Mouse (Mus musculus): ENCODE measurements around the gene Nt5dc2.

Gene Nt5dc2

DNA sequence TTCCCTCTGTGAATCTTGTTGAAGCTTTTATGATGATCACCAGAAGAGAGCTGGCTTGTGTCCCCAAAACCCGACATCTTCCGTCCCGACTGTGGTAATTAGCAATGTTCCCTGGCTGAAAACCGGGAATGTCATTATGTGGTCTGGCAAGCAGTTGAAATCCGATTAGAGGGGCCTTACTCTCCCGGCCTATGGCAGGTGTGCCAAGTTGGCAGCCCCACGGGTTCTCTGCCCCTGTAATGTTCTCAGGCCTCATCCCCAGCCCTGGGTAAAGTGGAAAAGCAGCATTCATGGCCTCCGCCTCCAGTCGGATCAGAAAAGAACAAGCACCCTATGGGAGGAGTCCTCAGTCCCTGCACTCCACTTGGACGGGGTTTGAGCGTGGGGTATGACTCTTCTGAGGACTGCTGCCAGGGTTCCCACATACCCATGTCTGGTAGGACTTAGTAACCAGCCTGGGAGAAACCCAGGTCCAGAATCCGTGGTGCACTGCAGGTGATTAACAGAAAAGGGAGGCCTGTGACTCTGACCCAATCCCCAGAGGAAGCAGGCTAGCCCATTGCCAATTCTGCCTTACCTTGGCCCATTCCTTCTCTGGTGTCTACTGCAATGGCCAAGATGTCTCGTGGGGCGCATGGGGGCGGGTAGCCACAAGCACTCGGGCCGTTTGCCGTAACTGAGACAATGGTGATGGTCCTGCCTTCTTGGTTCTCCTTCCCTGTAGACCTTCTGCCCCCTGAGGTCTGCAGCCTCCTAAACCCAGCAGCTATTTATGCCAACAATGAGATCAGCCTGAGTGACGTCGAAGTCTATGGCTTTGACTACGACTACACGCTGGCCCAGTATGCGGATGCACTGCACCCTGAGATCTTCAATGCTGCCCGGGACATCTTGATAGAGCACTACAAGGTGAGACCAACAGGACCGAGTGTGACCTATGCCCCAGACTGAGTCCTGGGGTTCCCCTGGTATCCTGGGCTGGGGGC lies 3.5 kb downstream of the Nt5dc2 start:
- peak; percentile 21 for DNase-seq

DNA sequence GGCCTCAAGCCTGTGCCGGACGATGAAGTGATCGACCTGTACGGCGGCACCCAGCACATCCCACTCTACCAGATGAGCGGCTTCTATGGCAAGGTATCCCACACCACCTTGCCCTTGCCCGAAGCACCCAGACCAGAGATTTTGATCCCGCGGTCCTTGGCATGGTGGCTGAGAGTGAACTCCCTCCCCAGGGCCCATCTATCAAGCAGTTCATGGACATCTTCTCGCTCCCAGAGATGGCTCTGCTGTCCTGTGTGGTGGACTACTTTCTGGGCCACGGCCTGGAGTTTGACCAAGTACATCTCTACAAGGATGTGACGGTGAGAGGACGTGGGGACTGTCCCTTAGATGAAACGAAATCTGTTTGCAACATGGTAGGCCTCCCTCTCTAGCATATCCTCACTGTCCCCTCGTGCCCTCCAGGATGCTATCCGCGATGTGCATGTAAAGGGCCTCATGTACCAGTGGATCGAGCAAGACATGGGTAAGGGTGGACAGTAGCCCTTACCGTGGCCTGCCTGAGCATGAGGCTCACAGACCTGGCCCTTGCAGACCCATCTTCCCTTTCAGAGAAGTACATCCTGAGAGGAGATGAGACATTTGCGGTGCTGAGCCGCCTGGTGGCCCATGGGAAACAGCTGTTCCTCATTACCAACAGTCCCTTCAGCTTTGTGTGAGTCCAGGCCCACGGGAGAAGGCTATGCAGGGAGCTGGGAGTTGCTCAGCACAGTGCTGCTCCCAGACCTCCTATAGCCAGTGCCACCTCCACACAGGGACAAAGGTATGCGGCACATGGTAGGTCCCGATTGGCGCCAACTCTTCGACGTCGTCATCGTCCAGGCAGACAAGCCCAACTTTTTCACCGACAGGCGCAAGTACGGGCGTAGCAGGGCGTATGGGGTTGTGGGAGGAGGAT lies 4.9 kb downstream of the Nt5dc2 start:
- DNase-seq = no peak

DNA sequence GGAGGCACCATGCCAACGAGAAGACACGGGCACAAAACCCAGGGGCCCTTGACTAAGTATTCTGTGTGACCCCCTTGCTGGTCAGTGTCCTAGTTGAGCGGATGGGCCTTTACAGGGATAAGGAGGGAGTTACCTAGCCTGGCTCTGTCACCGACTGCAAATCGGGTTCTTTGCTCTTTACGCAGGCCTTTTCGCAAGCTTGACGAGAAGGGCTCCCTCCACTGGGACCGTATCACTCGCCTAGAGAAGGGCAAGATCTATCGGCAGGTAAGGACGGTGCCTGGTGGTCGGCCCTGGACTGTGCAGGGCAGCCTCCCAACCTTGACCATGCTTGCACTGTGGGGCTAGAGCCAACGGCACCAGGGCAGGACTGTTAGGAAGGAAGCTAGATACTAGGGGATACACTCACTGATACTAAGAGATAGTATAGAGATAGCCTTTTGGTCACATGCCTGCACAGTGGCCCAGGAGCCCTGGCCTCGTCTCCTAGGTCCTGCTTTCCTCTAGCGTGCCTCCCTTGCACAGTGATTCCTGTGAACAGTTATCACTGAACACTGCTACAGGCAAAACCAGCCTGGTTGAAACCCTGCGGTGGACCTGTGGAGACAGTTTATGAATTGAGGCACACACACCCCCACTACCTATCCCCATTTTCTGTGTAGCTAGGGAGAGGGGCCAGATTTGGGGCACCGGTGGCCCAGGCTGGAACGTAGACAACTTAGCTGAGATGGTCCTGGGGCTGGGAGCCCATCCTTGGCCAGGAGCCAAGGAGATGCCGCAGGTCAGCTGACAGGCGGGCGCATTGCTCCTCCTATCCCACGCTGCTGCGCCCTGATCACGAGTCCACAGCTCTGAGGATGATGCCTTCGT lies 5.8 kb downstream of the Nt5dc2 start:
- DNase-seq = no peak

DNA sequence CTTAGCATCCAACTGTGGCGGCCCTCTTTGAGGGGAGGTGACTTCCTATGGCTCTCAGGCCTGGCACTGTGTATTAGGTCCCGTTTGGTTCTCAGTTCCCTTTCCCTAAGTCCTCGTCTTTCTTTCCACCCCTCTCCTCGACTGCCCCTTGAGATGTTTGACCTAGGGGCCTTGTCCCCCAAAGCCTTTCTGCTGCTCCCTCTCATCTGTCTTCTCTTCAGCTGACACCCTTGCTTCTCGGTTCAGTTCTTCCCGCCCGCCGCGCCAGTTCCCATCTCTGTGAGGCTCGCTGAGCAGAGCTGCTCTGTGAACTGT lies 6.4 kb downstream of the Nt5dc2 start:
- peak; percentile 35 for DNase-seq

DNA sequence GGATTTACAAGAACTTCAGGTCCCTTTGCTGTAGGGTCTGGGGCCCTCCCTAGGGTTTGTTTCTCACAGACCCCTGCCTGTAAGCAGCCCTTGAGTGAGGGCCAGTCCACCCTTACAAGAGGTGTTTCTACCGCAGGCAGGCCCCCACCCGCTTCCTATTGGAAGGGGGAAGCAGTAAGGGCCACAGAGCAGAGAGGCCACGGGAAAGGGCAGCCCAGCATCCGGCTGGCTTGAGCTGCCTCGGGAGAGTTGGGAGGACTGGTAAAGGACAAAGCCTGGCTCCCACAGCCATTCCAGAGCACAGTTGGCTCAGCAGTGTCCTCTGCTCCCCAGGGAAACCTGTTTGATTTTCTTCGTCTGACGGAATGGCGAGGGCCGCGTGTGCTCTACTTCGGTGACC lies 6.9 kb downstream of the Nt5dc2 start:
- DNase-seq = peak; percentile 80

DNA sequence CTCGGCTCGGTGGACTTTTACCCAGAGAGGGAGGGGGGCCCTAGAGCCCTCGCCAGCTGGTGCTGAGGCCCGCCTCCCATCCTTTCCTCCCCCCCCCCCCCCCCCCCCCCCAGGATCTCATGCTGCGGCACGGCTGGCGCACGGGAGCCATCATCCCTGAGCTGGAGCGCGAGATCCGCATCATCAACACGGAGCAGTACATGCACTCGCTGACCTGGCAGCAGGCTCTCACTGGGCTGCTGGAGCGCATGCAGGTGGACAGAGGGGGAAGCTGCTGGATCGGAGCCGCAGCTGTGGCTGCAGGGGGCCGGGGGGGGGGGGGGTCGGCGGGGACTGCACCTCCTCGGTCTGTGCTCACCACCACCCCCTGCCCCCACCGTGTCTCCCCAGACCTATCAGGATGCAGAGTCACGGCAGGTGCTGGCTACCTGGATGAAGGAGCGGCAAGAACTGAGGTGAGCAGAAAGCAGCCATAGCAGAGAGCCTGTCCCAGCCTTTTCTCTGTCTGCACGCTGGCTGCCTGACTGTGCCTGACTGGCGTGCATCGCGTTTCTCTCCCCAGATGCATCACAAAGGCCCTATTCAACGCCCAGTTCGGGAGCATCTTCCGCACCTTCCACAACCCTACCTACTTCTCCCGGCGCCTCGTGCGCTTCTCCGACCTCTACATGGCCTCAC lies 7.5 kb downstream of the Nt5dc2 start:
- peak; percentile 42 for DNase-seq

DNA sequence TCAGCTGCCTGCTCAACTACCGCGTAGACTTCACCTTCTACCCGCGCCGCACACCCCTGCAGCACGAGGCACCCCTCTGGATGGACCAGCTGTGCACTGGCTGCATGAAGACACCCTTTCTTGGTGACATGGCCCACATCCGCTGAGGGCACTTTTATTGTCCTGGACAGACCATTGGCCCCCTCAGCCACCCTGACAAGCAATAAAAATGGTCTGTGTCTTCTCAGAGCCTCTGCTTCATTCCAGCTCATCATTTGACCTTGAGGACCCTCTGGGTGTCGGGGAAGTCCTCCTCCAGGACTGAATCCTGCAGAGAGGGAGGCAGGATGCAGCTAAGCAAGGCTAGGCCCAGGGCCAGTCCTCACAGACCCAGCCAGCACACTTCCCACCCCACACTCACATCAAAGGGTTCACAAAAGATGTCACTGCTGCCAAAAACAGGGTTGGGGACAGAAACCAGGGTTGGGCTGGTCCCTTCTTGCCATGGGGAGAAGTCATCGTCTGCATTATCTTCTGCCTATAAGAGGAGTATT lies 8.1 kb downstream of the Nt5dc2 start:
- peak; percentile 39 for DNase-seq

DNA sequence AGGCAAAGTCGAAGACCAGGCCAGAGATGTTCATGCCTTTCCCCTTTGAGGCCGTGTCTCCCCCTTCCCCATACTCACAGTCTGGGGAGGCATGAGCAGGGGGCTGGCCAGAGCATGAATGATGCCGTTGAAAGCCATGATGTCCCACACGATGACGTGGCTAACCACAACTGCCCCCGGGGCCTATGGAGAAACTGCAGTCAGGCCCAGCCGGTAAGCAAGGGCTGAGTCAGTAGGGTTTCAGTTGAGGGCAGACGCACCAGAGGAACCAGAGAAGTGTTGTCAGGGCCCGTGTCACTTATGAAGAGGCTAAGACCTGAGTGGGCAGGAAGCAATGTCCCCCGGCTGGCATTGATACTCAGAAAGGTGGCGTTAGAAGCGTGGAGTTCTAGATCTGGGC lies 8.8 kb downstream of the Nt5dc2 start:
- no peak for DNase-seq

DNA sequence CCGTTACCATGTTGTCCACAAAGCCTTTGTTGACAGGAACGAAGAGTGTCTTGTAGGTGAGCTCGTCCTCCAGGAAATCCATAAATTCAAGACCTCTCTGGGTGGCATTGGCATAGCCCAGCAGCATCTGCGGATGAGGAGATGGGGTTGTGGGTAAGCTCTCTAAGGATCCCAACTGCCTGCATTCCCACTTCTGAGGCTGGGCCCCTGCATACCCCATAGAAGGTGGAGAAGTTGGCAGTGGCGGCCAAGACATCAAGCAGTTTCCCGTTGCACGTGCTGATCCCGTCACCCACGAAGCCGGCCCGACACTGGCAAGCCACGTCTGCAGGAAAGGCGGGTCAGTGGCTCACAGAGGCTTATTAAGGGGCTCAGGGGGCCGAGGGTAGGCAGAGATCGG lies 9.3 kb downstream of the Nt5dc2 start:
- DNase-seq = no peak

DNA sequence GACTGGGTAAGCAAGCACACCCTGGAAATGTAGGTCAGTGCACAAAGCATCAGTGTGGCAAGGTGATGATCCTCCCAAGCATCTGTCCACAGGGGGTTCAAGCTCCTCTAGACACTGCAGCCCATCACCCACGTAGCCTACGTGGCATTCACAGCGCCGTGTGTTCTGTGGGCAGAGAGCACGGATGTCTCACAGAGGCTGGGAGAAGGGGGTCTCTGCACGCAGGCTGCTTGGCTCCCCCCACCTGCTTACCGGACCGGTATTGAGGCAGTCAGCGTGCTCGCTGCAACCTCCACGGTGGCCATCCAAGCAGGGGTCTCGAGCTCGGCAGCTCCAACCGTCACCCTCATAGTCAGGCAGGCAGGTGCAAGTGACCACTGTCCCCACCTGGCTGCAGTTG lies 10.2 kb downstream of the Nt5dc2 start:
- no peak for DNase-seq

DNA sequence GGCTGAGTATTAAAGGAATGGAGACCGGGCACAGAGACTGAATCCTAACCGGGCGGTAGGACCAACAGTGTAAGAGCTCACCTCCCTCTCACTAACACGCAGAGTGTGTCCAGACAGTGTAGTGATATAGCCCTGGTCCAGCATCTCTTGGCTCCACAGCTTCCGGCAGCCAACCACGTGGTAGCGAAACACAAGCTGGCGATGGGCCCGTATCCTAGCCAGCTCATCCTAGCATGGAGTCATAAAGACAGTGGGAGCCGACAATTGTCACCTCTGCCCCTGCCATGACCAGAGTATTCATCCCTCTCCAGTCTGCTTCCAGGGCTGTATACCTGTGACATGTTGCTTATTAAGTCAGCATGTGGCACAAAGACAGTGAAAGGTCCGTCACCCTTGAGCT lies 14.8 kb downstream of the Nt5dc2 start:
- no peak for DNase-seq

DNA sequence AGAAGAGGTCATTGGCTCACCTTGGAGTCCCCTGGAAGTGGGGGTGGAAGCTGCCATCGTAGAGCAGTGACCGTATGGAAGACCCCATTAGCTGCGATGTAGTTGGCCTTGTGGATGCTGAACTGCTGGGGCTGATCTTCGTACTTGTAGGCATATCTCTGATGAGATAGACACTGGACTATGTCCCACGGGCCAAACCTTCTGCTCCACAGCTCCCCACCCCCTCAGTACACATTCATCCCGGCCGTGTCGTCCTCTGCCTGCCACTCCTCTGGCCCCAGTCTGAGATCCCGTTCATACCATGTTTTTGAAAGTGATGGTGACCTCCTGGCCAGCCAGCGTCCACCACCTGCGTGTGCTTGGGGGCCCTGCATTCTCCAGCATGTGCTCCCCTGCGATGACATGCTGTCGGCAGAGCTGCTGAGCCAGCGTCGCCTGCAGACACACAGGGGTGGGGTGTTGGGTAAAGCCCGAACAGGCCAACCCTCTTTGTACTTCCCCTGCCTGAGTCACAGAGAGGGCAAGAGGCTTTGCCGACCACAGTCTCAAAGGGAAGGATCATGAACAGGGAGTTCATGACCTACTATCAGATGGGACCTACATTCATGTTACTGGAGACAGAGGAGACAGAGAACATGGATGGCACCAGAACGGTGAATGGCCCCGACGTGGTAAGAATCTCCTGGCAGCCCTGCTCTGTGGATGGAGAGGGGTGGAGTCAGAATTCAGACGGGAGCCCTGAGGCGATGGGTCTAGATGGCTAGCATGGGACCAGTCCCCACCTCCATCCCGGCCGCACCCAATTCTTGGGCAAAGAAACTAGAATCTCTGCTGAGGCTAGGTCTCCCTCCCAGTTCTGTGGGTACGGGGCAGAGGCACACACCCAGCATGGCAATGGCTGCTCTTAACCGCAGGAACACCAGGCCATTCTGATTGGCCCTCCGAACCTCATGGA lies 29.6 kb downstream of the Nt5dc2 start:
- DNase-seq = no peak

DNA sequence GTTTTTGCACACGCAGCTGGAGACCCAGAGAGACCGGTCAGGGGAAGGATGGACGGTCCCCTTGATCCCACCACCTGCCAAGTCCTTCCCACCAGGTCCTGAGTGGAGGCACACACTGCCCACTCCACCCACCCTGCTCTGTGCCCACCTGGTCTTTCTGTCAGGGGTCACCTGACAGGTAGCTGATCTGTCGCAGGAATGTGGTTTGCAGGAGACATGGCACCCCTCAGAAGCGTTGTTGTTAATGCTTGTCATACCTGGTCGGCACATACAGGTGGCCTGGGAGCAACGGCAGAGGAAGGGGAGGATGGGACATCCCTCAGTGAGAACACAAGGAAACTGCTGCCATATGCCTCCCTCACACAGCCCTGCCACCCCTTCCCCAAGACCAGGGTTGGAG lies 30.3 kb downstream of the Nt5dc2 start:
- DNase-seq = no peak

DNA sequence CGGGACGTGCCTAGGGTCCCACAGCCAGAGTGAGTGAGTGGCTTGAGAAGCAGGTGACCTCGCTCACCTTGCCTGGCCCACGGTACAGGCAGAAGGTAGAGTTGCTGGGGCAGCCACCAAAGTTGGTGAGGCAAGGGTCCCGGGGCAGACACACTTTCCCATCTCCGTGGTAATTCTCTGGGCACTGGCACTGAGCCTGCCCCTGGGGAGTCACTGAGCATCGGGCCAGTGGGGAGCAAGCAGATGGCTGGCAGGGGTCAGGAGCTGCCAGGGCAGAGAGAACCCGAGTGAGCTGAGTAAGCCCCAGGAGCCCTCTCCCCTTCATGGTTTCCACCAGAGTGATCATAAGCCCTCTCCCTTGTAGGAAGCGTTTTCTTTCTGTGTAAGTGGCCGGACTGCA lies 30.8 kb downstream of the Nt5dc2 start:
- no peak for DNase-seq

DNA sequence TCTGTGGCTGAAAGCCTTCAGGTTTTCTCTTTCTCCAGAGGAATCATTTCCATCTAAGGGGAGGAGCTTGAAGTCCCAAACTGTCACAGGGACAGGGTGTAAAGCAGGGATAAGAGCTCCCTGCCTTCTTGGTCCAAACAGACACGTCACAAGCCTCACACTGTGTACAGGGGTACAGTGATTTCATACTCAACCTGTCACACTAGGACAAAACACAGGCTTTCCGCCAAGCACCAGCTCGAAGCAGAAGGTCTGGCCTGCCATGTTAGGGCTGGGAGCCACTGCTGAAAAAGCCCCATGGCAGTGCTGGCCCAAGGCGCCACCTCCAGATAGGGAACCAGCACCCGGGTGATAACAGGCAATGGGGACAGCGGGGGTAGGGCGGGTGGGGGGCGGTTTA lies 33.2 kb downstream of the Nt5dc2 start:
- no peak for DNase-seq

DNA sequence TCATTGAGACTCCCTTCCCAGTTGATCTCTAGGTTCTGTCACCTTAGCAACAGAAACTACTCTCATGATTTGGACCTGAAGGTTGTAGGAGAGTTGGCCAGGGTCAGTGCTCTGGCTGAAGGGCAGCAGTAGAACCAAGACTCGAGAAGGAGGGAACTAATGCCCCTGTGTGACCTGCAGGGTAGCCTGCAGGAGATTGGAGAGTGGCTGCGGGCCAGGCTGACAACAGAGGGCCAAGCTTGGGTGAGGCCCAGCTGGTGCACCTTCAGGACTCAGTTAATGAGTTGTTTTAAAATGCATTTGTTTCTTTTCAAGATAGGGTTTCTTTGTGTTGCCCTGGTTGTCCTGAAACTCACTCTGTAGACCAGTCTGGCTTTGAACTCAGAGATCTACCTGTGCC lies 34.2 kb downstream of the Nt5dc2 start:
- no peak for DNase-seq

DNA sequence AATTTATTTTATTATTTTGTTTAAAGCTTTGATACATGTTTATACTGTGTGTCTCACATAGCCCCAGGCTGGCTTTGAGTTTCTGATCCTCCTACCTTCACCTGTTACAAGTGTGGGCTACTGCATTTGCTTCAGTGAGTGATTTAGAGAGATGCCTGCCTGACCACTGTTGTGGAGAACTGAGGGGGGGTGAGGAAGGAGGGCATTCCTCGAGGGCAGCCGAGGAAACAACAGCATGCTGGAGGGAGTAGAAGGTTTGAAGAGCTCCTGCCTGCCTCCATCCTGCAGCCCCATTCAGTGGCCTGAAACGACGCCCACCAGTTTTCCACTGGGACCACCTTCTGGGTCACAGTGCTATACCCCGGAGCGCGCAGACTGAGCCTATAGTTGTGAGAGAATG lies 34.6 kb downstream of the Nt5dc2 start:
- no peak for DNase-seq

DNA sequence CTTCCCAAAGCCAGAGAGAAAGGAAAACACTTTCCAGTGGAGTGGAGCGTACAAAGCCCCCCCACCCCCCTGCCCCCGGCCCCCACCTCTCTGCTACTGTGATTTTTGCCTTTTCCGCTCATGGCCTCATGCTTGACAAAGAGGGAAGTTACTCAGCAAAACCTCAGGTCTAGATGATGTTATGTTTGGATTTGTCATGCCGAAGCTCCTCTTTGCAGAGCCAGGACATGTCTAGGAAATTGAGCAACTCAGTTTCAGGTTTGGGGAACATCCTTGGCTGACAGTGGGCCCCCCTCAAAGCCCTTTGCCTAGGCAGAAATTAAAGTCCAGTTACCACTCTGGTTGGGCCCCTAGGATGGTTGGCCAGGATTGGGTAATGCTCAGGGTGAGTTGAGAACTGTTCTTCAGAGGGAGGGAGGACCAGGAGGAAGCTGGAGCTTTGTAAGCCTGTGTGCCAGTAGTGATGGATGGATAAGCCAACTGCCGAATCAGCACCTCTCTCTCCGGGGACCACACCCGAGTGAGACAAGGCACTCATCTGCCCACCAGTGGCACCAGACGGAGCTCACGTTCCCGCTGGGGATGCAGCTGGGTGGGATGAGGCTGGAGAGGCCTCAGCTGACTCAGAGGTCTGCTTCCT lies 35.3 kb downstream of the Nt5dc2 start:
- DNase-seq = no peak

DNA sequence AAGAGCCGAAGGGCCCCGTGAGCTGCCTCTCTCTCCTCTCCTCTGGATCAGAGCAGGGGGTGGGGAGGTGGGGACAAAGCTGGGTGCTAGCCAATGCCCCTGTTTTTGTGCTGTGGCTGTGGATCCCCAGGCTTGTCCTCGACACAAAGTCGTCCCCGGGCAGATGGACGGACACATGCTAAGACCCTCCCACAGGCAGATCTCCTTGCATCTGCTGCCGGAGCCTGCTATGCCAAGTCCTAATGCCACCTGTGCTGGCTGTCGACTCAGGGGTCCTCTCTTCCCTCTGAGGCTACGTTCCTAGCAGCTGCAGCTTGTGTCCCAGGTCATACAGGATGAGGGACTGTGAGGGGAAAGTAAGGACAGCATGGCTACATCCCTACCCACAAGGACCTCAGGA lies 36.0 kb downstream of the Nt5dc2 start:
- DNase-seq = no peak

DNA sequence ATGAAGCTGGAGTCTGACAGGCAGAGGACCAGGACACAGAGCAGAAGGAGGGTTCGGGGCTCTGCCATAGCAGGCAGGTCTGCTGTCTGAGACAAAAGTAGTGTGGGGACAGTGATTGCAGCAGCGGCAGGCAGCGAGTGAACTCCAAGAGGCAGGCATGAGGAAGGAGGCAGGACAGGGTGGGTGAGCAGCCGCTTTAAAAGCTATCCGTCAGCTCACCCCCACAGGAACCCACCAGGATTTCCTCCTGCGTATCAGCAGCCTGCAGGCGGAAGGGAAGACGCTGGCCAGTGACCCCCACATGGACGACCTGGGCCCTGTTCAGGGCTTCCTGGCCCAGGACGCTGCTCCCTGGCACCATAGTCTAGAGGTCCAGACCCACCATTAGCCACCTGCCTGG lies 37.6 kb downstream of the Nt5dc2 start, which contains the start of gene Stab1:
Gene Stab1 (minus strand): TSS at position 217 of the 400 bp plus-strand sequence.
- peak; percentile 74 for DNase-seq
